Mouse (Mus musculus): Measurements from ENCODE around the gene Nradd.

Nradd gene

DNA sequence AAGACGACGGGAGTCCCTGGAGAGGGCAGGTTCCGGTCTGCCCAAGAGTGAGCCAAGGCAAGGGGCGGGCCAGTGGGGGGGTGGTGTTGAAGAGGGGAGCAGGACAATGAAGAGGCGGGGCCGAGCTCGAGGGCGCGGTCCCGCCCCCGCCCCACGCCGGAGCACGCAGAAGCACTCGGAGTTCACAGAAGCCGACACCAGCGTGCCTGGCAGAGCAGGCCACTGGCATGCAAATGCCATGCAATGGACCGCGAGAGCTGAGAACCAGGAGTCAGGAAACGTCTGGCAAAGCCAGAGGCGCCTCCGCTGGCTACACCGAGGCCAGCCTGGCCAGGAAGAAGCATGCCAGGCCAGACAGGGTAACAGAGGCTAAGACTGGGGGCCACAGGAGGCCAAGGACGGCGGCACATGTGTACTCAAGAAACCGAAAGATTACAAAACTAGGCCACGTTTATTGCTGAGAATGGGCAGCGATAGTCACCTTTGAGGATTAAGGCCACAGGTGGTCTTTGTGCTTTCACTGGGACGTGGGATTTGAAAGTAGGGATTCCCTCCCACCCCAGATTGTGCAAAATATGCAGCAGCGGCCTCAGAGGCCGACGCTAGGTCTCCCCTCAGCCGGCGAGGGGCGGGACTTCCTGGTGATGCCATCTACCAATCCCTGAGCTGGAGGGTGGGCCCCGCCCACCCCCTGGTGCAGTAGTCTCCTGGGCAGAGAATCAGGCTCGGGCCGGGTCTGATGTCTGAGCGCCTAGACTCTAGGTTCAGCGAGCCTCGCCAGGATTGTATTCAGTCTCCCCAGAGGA is at the start of gene Nradd:
Gene Nradd, minus strand, starts transcription at position 92 of the 806 bp plus-strand sequence.
- peak; percentile 97 for DNase-seq (ENCODE audit: inconsistent ontology term)

DNA sequence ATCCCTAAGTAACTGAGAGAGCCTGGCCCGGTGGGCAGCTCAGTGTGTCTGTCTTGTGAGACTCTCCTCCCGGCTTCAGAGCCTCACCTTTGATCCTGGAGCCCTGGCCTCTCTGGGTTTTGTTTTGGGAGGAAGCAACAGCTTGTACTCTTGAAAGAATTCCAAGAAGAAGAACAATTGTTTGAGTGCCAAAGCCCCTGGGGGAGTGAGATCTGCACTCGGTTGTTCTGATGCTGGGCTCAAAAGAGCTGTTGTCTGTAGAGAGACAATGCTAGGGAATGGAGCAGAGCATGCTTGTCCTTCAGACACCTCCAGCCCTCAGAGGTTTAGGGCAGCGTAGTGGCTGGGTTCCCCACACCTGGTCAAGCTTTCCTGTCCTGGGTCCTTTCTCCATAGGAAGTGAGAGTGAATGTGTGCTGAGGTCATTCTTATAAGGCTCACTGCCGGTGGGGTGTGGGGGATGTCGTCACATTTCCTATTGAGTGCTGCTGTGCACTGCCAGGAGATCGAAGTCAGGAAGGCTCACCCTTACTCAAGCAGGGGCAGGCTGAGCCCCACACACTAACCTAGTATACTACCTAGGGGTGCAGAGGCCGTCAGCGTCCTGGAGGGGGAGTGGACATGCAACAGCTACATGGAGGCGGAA is 49.0 kb upstream of the Nradd start:
- DNase-seq (ENCODE audit: inconsistent ontology term), result peak; percentile 67

DNA sequence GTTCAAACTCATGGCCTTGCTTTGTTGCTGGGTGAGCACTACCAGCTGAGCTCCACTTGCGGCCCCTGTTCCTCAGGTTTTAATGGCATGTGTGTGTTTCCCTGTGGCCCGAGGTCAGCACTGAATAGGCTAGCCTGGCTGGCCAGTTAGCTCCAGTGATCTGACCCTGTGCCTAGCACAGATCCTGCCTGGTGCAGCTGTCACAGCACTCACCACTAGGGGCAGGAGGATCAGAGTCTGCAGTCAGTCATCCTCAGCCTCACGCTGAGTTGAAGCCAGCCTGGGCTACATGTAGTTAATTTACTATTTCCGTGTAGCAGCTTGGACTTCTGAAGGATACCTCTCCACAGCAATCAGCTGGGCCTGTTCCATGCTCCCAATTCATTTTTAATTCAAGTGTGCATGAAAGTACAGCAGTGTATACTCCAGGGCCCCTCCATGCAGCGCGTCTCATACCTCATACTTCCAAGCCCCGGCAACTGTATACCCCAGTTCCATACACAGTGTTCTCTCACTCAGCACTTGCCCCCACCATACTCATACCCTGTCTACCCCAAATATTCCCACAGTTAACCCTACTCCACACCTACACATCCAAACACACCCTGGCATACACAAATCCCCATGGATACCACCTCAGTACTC is 48.3 kb upstream of the Nradd start:
- no peak for DNase-seq (ENCODE audit: inconsistent ontology term)

DNA sequence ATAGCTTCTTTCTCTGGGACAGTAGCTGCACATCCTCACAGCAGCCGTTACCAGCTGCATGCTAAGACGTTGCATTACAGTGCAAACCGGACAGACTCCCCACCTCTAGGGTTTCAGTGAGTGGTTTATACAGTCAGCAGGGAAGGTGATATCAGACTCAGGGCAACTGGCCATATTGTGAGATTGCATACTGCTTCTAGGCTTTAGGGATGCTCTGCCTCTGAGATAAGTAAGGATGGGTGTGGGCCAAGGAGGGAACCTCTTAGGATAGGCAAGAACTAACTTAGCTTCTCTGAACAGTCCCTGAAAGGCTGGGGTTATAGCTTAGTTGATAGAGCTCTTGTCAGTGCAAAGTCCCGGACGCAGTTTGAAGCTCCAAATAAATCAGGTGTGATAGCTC is 45.5 kb upstream of the Nradd start:
- DNase-seq (ENCODE audit: inconsistent ontology term), result no peak

DNA sequence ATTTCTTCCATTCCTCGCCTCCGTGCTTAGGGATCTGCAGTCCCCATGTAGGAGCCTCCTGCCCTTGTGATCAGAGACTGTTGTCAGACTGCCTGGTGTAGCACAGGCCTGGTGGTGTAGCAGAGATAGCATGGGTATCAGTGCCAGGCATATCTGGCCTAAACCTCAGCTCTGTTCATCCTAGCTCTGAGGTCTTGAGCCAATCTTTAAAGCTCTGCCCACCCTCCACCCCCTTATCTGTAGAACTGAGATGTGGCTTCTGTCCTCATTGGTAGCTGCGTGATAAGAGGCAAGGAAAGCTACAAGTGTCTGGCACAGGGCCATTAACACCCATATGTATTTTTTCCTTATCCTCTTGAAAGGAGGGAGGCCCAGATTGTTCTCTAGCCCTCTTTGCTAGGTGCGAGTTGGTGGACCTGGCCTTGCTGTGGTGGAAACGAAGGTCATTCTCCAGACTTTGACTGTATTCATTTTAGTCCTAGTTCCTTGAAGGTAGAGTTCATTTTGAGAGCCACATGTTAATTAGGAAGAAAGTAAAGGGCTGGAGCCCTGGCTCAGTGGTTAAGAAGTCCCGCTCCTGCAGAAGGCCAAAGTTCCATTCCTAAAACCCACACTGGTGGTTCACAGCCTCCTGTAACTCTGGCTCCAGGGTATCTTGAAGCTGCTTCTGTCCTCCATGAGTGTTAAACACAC is 44.5 kb upstream of the Nradd start:
- DNase-seq (ENCODE audit: inconsistent ontology term), result no peak

DNA sequence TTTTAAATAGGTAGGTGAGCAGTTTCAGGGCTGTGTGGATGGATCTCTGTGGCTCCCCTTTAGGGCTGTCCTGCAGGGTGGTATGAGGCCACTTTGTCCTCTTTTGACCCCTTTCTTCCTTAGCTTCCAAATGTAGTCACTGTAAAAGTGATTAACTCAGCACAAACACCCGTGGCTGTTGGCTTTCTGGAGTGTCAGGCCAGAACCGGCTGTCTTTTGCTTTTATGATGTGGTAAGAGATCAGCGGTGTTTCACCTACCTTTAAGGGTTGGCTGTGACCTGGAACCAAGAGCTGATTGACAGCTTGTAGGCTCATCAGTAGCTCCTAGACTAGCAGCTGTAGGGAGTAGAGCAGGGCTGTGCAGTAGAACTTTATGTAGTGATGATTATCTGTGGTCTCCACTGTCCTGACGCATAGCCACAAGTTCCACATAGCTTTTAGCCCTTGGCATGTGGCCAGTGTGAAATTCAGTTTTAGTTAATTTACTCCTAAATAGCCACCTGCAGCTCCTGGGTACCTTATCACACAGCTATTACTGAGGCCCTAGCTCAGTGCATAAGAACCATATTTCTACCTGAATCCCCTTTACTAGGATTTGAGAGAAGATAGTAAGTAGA is 43.1 kb upstream of the Nradd start:
- no peak for DNase-seq (ENCODE audit: inconsistent ontology term)

DNA sequence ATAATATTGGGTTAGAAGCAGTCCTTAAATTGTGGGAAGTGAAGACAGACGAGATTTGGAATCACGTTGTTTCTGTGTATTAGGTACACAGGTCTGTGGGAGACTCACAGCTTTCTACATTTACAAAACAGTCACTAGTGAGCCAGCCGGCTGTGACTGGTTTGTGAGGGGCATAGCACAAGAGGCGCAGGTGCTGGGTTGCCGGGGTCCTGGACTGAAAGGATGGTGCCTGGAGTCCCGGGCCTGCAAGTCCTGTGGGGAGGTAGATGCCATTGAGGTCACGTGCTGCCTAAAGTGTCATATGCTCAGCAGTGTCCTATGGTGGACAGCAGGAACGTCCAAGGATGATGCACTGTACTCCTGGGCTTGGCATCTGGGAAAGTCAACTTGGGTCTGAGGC is 42.1 kb upstream of the Nradd start:
- DNase-seq (ENCODE audit: inconsistent ontology term), result no peak

DNA sequence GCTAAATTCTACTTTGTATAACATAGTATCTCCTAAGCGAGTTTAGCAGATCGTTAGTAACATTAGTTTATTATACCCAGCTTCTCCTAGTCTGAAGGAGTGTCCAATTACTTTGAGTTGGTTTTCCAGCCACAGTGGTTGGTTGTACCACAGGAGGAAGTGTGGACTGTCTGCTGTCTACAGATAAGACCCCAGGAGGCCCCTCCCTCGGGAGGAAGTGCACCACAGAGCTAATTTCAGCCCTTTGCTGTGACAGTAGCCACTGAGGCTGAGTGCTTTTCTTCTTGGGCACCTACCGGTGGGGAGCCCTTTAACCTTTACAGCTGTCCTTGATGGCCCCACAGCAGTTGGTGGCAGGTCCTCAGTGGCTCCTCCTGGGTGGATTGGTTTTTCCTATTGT is 41.7 kb upstream of the Nradd start:
- DNase-seq (ENCODE audit: inconsistent ontology term), result no peak

DNA sequence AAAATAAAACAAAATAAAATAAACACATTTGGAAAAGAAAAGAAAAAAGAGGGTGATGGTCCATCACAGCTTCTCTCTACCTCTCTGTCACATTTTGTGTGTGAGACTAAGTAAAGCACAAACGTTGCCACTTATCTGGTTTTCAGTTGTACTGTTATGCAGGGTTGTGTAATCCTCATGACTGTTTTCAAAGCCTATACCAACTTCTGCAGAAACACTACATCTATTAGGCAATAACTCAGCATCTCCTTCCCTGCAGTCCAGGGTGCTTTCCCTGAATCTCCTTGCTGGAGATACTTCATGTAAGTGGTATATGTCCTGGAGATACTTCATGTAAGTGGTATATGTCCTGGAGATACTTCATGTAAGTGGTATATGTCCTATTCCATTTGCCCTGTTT is 38.6 kb upstream of the Nradd start:
- no peak for DNase-seq (ENCODE audit: inconsistent ontology term)

DNA sequence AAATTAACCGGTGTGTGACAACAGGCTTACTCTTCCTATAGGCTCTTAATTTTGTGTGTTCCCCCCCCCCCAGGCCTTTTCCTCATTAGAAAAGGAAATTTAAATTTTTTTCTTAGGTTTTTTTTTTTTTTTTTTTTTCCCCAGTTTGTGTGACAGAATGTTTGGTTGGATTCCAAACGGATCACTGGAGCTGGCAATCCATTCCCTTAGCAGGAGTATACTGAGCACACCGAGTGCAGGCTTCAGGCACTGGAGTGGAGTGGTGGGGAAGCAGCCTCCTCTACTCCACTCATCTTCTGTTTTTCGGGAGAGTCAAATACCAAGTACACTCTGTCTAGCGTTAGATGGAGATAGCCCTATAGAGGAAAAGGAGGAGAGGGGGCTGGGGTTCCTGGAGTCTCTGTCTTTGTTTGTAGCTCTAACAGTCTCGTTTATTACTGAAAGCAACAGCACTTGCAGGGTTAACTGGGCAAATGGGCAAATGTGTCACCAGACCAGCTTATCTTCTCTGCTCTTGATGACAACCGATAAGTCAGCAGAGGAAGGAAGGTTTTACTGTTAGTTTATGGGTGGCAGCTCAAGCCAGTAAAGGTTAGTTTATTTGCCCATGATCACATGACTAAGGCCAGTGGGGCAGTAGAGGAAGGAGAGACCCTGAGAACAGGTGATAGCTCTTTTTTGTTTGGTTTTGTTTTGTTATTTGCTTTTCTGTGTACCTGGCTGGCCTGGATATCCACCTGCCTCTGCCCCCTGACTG is 36.8 kb upstream of the Nradd start:
- DNase-seq (ENCODE audit: inconsistent ontology term), result no peak

DNA sequence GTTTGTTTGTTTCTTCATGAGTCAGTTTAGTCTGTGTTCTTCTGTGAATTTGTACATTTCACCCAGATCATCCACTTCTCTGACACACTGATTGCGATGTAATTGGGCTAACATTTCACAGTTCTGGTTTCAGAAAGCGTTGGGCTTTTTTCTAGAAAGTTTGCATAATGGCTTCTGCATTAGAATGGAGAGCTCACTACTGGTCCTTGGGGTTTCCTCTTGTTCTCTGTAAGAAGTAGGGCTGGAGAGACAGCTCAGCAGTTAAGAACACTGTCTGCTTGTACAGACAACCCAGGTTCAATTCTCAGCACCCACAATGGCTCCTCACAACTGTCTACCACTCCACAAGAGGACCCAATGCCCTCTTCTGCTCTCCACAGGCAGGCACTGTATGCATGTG is 36.0 kb upstream of the Nradd start:
- no peak for DNase-seq (ENCODE audit: inconsistent ontology term)

DNA sequence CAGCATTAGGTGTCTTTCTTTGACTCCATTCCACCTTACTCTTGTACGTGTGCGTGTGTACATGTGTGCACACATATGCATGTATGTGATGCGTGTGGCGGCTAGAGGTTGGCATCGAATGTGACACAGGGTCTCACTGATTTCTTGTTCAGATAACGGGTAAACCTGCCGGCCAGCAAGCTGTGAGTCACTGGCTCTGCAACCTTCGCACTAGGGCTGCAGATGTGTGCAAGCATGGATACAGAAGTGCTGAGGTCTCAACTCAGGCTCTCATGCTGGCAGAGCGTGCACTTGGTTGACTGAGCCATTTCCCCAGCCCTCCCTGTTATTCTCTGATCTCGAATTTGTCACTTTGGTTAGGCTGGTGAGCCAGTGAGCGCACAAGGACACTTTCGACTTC is 35.3 kb upstream of the Nradd start:
- no peak for DNase-seq (ENCODE audit: inconsistent ontology term)

DNA sequence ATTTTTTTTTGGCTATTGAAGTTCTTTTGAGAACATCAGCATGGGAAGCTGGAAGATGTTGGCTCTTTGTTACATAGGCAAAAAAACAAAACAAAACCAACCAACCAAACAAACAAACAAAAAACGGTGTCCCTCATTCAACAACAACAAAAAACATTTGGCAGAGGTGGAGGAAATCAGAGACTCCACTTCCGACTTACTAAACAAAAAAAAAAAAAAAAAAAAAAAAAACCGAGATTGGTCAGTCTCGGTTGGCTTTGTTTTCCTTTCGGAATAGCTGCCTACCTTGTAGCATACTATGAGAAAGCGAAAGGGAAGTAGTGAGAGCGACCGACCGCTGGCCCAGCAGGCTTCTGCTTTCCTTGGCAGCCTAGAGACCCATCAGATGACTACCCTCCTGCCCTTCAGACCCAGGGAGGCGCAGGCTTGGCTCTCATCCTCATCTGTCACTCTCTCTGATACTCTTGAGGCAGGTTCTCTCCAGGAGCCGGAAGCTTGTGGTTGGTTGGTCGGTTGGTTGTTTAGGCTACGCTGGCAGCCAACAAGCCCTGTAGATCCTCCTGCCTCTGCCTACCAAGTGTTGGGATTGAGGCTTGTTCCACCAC is 33.3 kb upstream of the Nradd start:
- DNase-seq (ENCODE audit: inconsistent ontology term), result no peak

DNA sequence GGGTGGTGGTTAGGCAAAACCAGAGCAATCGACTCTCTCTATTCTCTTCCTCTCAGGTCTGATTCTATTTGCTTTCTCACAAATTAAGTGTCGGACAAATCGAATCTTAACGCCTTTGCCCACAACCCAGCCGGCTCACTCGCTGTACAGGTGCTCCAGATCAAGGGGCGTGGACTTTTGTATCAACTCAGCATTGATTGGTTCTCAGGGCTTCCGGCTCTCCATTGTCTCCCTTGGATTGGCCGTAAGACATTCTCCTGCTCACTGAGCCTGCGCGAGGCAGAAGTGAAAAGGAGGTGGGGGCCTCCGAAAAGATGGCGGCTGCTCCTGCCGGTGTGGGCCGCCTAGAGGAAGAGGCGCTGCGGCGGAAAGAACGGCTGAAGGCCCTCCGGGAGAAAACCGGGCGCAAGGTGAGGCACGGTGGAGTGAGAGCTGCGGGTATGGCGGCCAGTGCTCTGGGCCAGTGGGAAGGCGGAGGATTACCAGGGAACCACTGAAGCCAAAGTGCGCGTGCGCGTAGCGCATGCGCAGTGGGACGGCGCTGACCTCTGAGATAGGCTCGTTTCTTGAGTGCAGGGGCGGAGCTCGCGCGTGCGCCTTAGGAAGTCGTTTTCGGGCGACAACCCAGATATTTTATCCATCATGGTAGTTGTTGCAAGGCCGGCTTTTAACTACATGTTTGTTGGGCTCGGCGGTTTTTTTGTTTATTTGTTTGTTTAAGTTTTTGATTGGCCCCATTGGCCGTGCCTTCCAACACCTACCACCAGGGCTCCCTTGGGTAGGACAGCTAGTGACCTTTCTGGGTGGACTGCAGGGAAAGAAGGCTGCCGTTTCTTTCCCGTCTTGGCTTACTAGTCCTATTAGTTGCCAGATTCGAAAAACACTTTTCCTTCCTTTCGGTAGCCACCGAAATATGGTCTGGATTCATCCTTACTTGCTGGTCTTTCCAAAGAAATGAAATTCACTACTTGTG is 32.3 kb upstream of the Nradd start, which contains the start of gene Ccdc12:
Gene Ccdc12, plus strand, starts transcription at position 255 of the 973 bp plus-strand sequence.
- peak; percentile 96 for DNase-seq (ENCODE audit: inconsistent ontology term)

DNA sequence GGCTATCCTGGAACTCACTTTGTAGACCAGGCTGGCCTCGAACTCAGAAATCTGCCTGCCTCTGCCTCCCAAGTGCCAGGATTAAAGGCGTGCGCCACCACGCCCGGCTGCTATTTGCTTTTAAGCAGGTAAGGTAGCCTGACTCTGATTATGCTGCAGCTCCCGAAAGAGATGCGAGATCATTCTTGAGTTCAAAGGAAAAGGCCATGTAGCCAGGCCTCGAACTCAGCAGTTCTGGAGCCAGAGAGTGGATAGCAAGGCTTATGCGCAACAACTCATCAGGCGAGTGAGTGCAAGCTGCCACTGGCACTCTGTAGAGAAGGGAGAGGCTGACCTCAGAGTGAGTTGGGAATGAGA is 31.4 kb upstream of the Nradd start:
- no peak for DNase-seq (ENCODE audit: inconsistent ontology term)

DNA sequence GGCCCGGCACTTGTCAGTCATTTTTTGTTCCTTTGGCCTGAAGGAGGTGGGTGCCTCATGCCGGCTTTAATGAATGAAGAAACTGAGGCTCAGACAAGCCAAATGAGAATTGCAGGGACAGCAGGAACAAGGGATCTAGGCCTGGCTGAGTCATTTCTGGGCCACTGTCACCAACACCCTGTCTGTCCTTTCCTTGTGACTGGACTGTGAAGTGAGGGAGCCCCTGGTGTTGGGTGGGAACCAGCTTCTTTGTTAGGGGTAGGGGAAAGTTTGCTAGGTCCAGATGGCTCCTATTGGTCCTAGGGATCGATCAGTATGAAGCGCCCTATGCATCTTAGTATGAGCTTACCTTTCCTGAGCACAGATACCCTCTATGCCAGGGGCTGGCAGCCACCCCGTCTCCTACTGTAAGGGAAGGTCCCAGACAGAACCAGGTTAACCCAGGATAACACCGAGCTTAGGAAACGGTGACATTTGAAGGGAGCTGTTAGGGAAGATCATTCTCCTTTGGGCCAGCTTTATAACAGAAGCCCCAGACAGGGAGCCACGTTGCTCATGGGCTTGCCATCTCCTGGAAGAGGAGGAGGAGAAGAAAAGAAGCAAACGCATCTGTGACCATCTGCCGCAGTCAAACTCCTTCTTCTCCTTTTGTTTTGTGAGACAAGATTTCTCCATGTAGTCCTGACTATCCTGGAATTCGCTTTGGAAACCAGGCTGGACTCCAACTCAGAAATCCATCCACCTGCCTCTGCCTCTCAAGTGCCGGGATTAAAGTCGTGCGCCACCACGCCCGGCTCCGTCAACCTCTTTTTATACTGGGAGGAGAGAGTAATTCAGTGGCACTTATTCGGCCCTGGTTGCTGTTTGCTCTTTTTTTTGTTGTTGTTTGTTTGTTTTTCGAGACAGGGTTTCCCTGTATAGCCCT is 30.7 kb upstream of the Nradd start:
- DNase-seq (ENCODE audit: inconsistent ontology term), result no peak

DNA sequence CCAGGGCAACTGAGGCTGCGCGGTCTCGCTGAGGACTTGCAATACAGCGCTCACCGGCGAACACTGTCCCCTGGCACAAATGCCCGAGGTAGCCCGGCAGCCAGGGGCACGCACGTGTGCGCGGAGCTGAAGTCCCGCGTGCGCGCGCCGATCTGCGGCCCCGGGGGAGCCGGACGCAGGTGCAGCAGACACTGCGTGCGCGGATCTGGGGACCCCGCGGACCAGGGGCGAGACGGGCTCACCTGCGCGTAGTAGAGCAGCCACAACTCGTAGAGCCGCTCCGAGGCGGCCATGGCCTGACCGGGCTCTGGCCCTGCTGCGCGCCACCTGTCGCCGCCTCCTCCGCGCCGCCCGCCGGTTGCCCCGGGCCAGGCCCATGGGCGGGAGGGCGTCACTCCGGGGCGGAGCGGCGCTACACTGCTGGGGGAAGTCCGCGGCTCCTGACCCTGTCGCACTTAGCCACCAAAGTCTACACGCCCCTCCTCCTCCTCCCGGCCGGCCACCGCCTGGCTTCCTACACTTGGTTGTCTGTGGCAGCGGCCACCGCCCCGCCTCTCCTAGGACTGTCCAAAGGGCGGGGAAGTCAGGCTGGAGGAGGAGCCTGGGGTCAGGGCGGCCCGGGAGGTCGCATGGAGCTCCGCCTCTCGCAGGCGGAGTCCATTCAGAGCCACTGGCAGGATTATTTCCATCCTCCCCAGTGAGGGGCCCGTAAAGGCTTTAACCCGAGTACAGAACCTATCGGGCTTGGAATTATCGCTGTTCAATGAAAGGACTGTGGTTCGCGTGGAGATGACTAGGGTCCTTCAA is 29.6 kb upstream of the Nradd start, which contains the start of gene Nbeal2:
Gene Nbeal2, minus strand, starts transcription at position 507 of the 807 bp plus-strand sequence.
- peak; percentile 98 for DNase-seq (ENCODE audit: inconsistent ontology term)

Measured in Muller cell, postnatal 12 days (primary cell).